Mouse (Mus musculus) E14TG2a.4 (cell line): ENCODE measurements around the gene Rictor.

ENCODE experiments used
- H3K27me3 ChIP-seq: 2 replicates; pipeline ENCODE4 v1.6.1; 2014; ENCODE audit warnings: low read length, control low read depth; ENCODE audit not compliant: insufficient read depth
- H3K36me3 ChIP-seq: 2 replicates; pipeline ENCODE4 v1.6.1; 2014; ENCODE audit warnings: low read length, control low read depth; ENCODE audit not compliant: insufficient read depth
- H3K4me1 ChIP-seq: replicated peaks from 2 replicates; pipeline ENCODE4 v1.6.1; 2014; ENCODE audit warnings: low read depth, low read length, control low read depth
- H3K4me3 ChIP-seq: replicated peaks from 2 replicates; pipeline ENCODE4 v1.5.1; 2014; ENCODE audit warnings: mild to moderate bottlenecking, low read length
- H3K9me3 ChIP-seq: 2 replicates; pipeline ENCODE4 v1.6.1; 2014; ENCODE audit warnings: low read length, control low read depth
- CTCF ChIP-seq: conservative IDR thresholded peaks from 2 replicates; pipeline ENCODE4 v1.5.1; 2014; ENCODE audit warnings: low read length
- NANOG ChIP-seq: IDR thresholded peaks from 2 replicates; pipeline ENCODE4 v1.6.1; 2014; ENCODE audit warnings: borderline replicate concordance, low read length, mixed read lengths
- POU5F1 ChIP-seq: IDR thresholded peaks from 2 replicates; pipeline ENCODE4 v1.6.1; 2014; ENCODE audit warnings: low read length, borderline replicate concordance

Gene Rictor

GRCm38 (mm10) chr15:6815807-6816206 lies 107.6 kb downstream of the Rictor start:
- Histone ChIP-seq H3K4me1 (no peaks in the 10 kb centered on the region), H3K9me3 (peaks cover 18% of the 10 kb centered on the region), H3K36me3 (no peaks in the 10 kb centered on the region), H3K27me3 (no peaks in the 10 kb centered on the region), H3K4me3 (no peak overlapping the region)
- no peak for TF ChIP-seq CTCF
- no peak for TF ChIP-seq POU5F1
- no peak for TF ChIP-seq NANOG

- no peaks in the 10 kb centered on the region for H3K27me3 ChIP-seq
- H3K36me3 ChIP-seq = no peaks in the 10 kb centered on the region
- H3K9me3 ChIP-seq = peaks cover 14% of the 10 kb centered on the region
- TF ChIP-seq POU5F1 = no peak
- peak; percentile 53 for TF ChIP-seq CTCF
- TF ChIP-seq NANOG = no peak
- H3K4me1 ChIP-seq = no peaks in the 10 kb centered on the region
- no peak overlapping the region for H3K4me3 ChIP-seq
These were observed 132.0 kb downstream of the Rictor start for GRCm38 (mm10) chr15:6840199-6840598.

GRCm38 (mm10) chr15:6849851-6850250 lies 141.7 kb downstream of the Rictor start:
- H3K27me3 ChIP-seq = no peaks in the 10 kb centered on the region
- H3K36me3 ChIP-seq = no peaks in the 10 kb centered on the region
- no peak overlapping the region for H3K4me3 ChIP-seq
- TF ChIP-seq CTCF = no peak
- no peak for TF ChIP-seq POU5F1
- no peak for TF ChIP-seq NANOG
- 0 out of 2 replicates have a peak, but pooled peaks cover under 1% of the 10 kb centered on the region for H3K9me3 ChIP-seq
- H3K4me1 ChIP-seq = no peaks in the 10 kb centered on the region
